Mouse (Mus musculus) lung, embryonic 16.5 days (tissue): ENCODE results near the gene Fam186a. TPM values are rescaled to one million over a fixed set of nuclear protein-coding genes. Genes with fewer than 3 reads are reported as not detected.
A peak's percentile ranks its signal among the peaks of the same experiment; 100 is the strongest.
"Not testable (repeated sequence)": the region's sequence is repeated elsewhere in the genome, so short reads cannot be mapped to it uniquely, and the experiment has no call there.

Experiments used
- ATAC-seq: fragments of 200-750 bp; cut with Nextera tagmentation; 2 replicates; pipeline ENCODE4 v1.8.0; 2017; ENCODE audit warnings: low read depth, mild to moderate bottlenecking, moderate library complexity
- H3K27ac ChIP-seq: fragments of 300-500 bp; sonication (generic); 2 replicates; pipeline ENCODE4 v1.5.1; 2014; ENCODE audit warnings: mild to moderate bottlenecking, control low read depth, low read length
- H3K27me3 ChIP-seq: fragments of 300-500 bp; sonication (generic); 2 replicates; pipeline ENCODE4 v1.6.1; 2014; ENCODE audit warnings: low read depth, low read length, mixed read lengths; ENCODE audit not compliant: control insufficient read depth, insufficient read depth
- H3K36me3 ChIP-seq: fragments of 300-500 bp; sonication (generic); 2 replicates; pipeline ENCODE4 v1.6.1; 2014; ENCODE audit warnings: low read length; ENCODE audit not compliant: control insufficient read depth, insufficient read depth
- H3K4me1 ChIP-seq: fragments of 300-500 bp; sonication (generic); replicated peaks from 2 replicates; pipeline ENCODE4 v1.6.1; 2014; ENCODE audit warnings: low read length, mixed read lengths; ENCODE audit not compliant: control insufficient read depth, insufficient read depth
- H3K4me2 ChIP-seq: fragments of 300-500 bp; sonication (generic); 2 replicates; pipeline ENCODE4 v1.6.1; 2014; ENCODE audit warnings: low read depth, low read length, control low read depth
- H3K4me3 ChIP-seq: fragments of 300-500 bp; sonication (generic); 2 replicates; pipeline ENCODE4 v1.5.1; 2014; ENCODE audit warnings: mild to moderate bottlenecking, low read length, control low read depth
- H3K9ac ChIP-seq: fragments of 300-500 bp; sonication (generic); 2 replicates; pipeline ENCODE4 v1.6.1; 2014; ENCODE audit warnings: low read length, control low read depth
- H3K9me3 ChIP-seq: fragments of 300-500 bp; sonication (generic); 2 replicates; pipeline ENCODE4 v1.6.1; 2016; ENCODE audit warnings: low read length; ENCODE audit not compliant: control insufficient read depth
- WGBS: fragments of 180-500 bp; shearing (Covaris S2); extraction: QIAGEN DNeasy Blood & Tissue Kit; methylation state at CpG from one replicate; pipeline ENCODE4 v1.1.7; 2014; 5-methylcytosine and 5-hydroxymethylcytosine counted together
- polyA plus RNA-seq: library from polyadenylated mRNA; unstranded; fragments of >200 nt; fragmentation: Nextera tagmentation; extraction: Ambion mirVana; gene quantifications from 2 replicates; pipeline ENCODE4 v1.2.1, GENCODE M21; 2015

The Fam186a gene
- polyA plus RNA-seq, 1 experiment from 2014 or later, result not detected

- Histone ChIP-seq H3K27me3 (no peaks in the 10 kb centered on the region), H3K9me3 (no peaks in the 10 kb centered on the region), H3K4me3 (no peak overlapping the region), H3K27ac (no peak overlapping the region), H3K4me2 (no peak overlapping the region), H3K9ac (no peak overlapping the region), H3K4me1 (peaks cover 6% of the 10 kb centered on the region), H3K36me3 (no peaks in the 10 kb centered on the region)
- 66% methylated on average over 2 of the region's 2 CpGs for WGBS
- no peak for ATAC-seq
Measured at GRCm38 (mm10) chr15:99974476-99975220, 7.8 kb upstream of the Fam186a start.

GRCm38 (mm10) chr15:99972989-99973911, 6.4 kb upstream of the Fam186a start:
- Histone ChIP-seq H3K9ac (peak overlapping the region; percentile 82), H3K27me3 (no peaks in the 10 kb centered on the region), H3K36me3 (no peaks in the 10 kb centered on the region), H3K9me3 (no peaks in the 10 kb centered on the region), H3K4me2 (peak overlapping the region; percentile 81), H3K4me1 (peaks cover 6% of the 10 kb centered on the region), H3K27ac (peak overlapping the region; percentile 97), H3K4me3 (peak overlapping the region; percentile 83)
- ATAC-seq, result peak; percentile 89
- under 1% methylated on average over 84 of the region's 84 CpGs for WGBS

GRCm38 (mm10) chr15:99972361-99972988, 5.6 kb upstream of the Fam186a start:
- Histone ChIP-seq H3K4me2 (peak overlapping the region; percentile 81), H3K27me3 (no peaks in the 10 kb centered on the region), H3K9me3 (no peaks in the 10 kb centered on the region), H3K4me1 (peaks cover 6% of the 10 kb centered on the region), H3K9ac (peak overlapping the region; percentile 82), H3K27ac (peak overlapping the region; percentile 97), H3K4me3 (peak overlapping the region; percentile 83), H3K36me3 (no peaks in the 10 kb centered on the region)
- peak; percentile 99 for ATAC-seq
- WGBS, result under 1% methylated on average over 50 of the region's 50 CpGs

GRCm38 (mm10) chr15:99970606-99971005, 3.7 kb upstream of the Fam186a start:
- Histone ChIP-seq H3K27me3 (no peaks in the 10 kb centered on the region), H3K9ac (no peak overlapping the region), H3K4me1 (peaks cover 6% of the 10 kb centered on the region), H3K9me3 (no peaks in the 10 kb centered on the region), H3K4me2 (no peak overlapping the region), H3K36me3 (no peaks in the 10 kb centered on the region), H3K27ac (no peak overlapping the region), H3K4me3 (no peak overlapping the region)
- WGBS, result 84% methylated on average over 1 of the region's 1 CpGs
- no peak for ATAC-seq

- not testable (repeated sequence) for H3K9me3 ChIP-seq, ATAC-seq, H3K4me3 ChIP-seq, H3K4me1 ChIP-seq, H3K27me3 ChIP-seq, H3K4me2 ChIP-seq, H3K36me3 ChIP-seq, H3K9ac ChIP-seq, H3K27ac ChIP-seq
- WGBS, result 83% methylated on average over 6 of the region's 6 CpGs
Measured at GRCm38 (mm10) chr15:99969765-99970164, 2.9 kb upstream of the Fam186a start, which contains the start of gene Larp4. Gene Larp4 (plus strand): TSS chr15:99970065.

GRCm38 (mm10) chr15:99965103-99965775, 1.6 kb downstream of the Fam186a start:
- Histone ChIP-seq H3K36me3 (no peaks in the 10 kb centered on the region), H3K4me2 (no peak overlapping the region), H3K4me3 (no peak overlapping the region), H3K27me3 (no peaks in the 10 kb centered on the region), H3K9ac (no peak overlapping the region), H3K4me1 (no peaks in the 10 kb centered on the region), H3K27ac (peak overlapping the region; percentile 13), H3K9me3 (no peaks in the 10 kb centered on the region)
- peak; percentile 73 for ATAC-seq
- WGBS, result 81% methylated on average over 8 of the region's 8 CpGs

GRCm38 (mm10) chr15:99955324-99955723, 11.5 kb downstream of the Fam186a start:
- Histone ChIP-seq H3K4me3 (no peak overlapping the region), H3K36me3 (no peaks in the 10 kb centered on the region), H3K4me1 (no peaks in the 10 kb centered on the region), H3K9ac (no peak overlapping the region), H3K4me2 (no peak overlapping the region), H3K9me3 (no peaks in the 10 kb centered on the region), H3K27me3 (no peaks in the 10 kb centered on the region), H3K27ac (no peak overlapping the region)
- 58% methylated on average over 4 of the region's 4 CpGs for WGBS
- no peak for ATAC-seq

- Histone ChIP-seq H3K4me2 (no peak overlapping the region), H3K36me3 (no peaks in the 10 kb centered on the region), H3K27me3 (no peaks in the 10 kb centered on the region), H3K9ac (no peak overlapping the region), H3K27ac (no peak overlapping the region), H3K9me3 (peaks cover 4% of the 10 kb centered on the region), H3K4me3 (no peak overlapping the region), H3K4me1 (no peaks in the 10 kb centered on the region)
- WGBS, result 61% methylated on average over 4 of the region's 4 CpGs
- ATAC-seq, result no peak
Measured at GRCm38 (mm10) chr15:99940970-99941630, 25.8 kb downstream of the Fam186a start.
